Mouse (Mus musculus) E14TG2a.4 (cell line): ENCODE results near the gene Gm43191.

Experiments
- CTCF ChIP-seq: conservative IDR thresholded peaks from 2 replicates; pipeline ENCODE4 v1.5.1; 2014; ENCODE audit warnings: low read length
- NANOG ChIP-seq: IDR thresholded peaks from 2 replicates; pipeline ENCODE4 v1.6.1; 2014; ENCODE audit warnings: borderline replicate concordance, low read length, mixed read lengths

DNA sequence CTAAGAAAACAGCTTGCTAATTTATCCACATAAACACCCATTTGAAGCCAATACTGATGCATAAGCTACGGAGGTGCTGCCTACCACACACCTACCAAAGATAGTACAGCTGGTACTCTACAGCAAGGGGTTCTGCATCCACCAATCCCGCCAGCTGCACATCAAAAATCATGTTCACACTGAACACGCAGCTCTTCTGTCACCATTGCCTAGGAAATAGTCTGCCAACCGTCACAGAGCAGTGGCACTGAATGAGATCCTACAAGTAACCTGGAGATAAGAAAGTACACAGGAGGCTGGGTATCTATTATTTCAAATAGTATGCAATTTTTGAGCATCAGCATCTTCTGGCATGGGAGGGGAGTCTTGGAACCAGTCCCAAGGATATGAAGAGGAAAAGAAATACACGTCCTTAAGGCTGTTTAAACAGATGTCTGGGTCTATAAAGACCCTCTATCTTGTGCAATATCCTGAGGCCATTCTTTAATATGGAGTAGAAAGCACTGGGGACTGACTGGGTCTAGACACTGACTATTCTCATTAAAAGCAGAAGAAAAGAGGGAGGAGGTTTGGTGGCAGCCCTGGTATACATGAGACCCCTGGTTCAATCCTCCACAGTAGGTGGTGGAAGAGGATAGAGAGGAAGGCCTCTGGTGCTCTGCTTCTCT is 27.6 kb downstream of the Gm43191 start:
- no peak for TF ChIP-seq CTCF
- no peak for TF ChIP-seq NANOG
